Mouse (Mus musculus) lung, postnatal 10 days (tissue): ENCODE measurements at regions not wholly inside any gene's neighbourhood (a gene's known extent, or its start where the extent isn't known, plus 50 kb on each side); places are given as distances from the start of the nearest gene placed in this dataset.

Experiments used
- DNase-seq: peaks from one replicate; pipeline ENCODE4 v3.0.0; 2021

GRCm38 (mm10) chr3:42286471-42286870, 544.1 kb downstream of the D3Ertd751e start:
- DNase-seq = no peak

GRCm38 (mm10) chr3:42312424-42312823, 570.0 kb downstream of the D3Ertd751e start:
- no peak for DNase-seq

- no peak for DNase-seq
These were observed 585.3 kb downstream of the D3Ertd751e start for GRCm38 (mm10) chr3:42327708-42328107.

GRCm38 (mm10) chr3:42342806-42343205, 600.4 kb downstream of the D3Ertd751e start:
- no peak for DNase-seq

GRCm38 (mm10) chr3:42376785-42377184, 634.4 kb downstream of the D3Ertd751e start:
- DNase-seq = no peak

GRCm38 (mm10) chr3:42382151-42382550, 639.7 kb downstream of the D3Ertd751e start:
- DNase-seq = no peak

- no peak for DNase-seq
These were observed 660.3 kb downstream of the D3Ertd751e start for GRCm38 (mm10) chr3:42402716-42403115.

GRCm38 (mm10) chr3:42408958-42409633, 666.7 kb downstream of the D3Ertd751e start:
- DNase-seq = no peak

- DNase-seq = peak; percentile 11
These were observed 685.0 kb downstream of the D3Ertd751e start for GRCm38 (mm10) chr3:42427363-42427762.

- DNase-seq = no peak
These were observed 707.2 kb downstream of the D3Ertd751e start for GRCm38 (mm10) chr3:42449575-42449974.

- DNase-seq = no peak
These were observed 721.9 kb downstream of the D3Ertd751e start for GRCm38 (mm10) chr3:42464353-42464752.

GRCm38 (mm10) chr3:42467125-42467524, 724.7 kb downstream of the D3Ertd751e start:
- DNase-seq = no peak

GRCm38 (mm10) chr3:42514922-42515593, 772.6 kb downstream of the D3Ertd751e start:
- DNase-seq = no peak

- DNase-seq = no peak
These were observed 773.9 kb downstream of the D3Ertd751e start for GRCm38 (mm10) chr3:42516286-42516685.

- peak; percentile 9 for DNase-seq
These were observed 789.0 kb downstream of the D3Ertd751e start for GRCm38 (mm10) chr3:42531397-42531796.

GRCm38 (mm10) chr3:42566731-42567130, 824.3 kb downstream of the D3Ertd751e start:
- no peak for DNase-seq

- DNase-seq = no peak
These were observed 828.1 kb downstream of the D3Ertd751e start for GRCm38 (mm10) chr3:42570364-42571024.

- no peak for DNase-seq
These were observed 829.6 kb downstream of the D3Ertd751e start for GRCm38 (mm10) chr3:42571877-42572459.

- no peak for DNase-seq
These were observed 830.7 kb downstream of the D3Ertd751e start for GRCm38 (mm10) chr3:42573155-42573554.

GRCm38 (mm10) chr3:42582311-42582710, 839.9 kb downstream of the D3Ertd751e start:
- DNase-seq = no peak

- DNase-seq = no peak
These were observed 845.0 kb downstream of the D3Ertd751e start for GRCm38 (mm10) chr3:42587296-42587932.

- DNase-seq = no peak
These were observed 847.1 kb downstream of the D3Ertd751e start for GRCm38 (mm10) chr3:42589516-42589915.

GRCm38 (mm10) chr3:42590126-42590525, 847.7 kb downstream of the D3Ertd751e start:
- no peak for DNase-seq
